Mouse (Mus musculus): Measurements from ENCODE around the gene Fblim1.

Gene Fblim1

GRCm38 (mm10) chr4:141539213-141539767, 66.6 kb downstream of the Fblim1 start:
- no peak for DNase-seq (ENCODE audit: low spot score)

- peak; percentile 91 for DNase-seq (ENCODE audit: low spot score)
Observed at GRCm38 (mm10) chr4:141538408-141539212, 67.3 kb downstream of the Fblim1 start, which contains the start of gene Spen. TSS of gene Spen (minus strand) at chr4:141538597.

GRCm38 (mm10) chr4:141537706-141538407, 68.0 kb downstream of the Fblim1 start:
- DNase-seq (ENCODE audit: low spot score) = peak; percentile 42

- peak; percentile 35 for DNase-seq (ENCODE audit: low spot score)
Observed at GRCm38 (mm10) chr4:141537226-141537610, 68.7 kb downstream of the Fblim1 start.

- peak; percentile 47 for DNase-seq (ENCODE audit: low spot score)
Observed at GRCm38 (mm10) chr4:141536291-141537225, 69.3 kb downstream of the Fblim1 start.

- DNase-seq (ENCODE audit: low spot score) = peak; percentile 60
Observed at GRCm38 (mm10) chr4:141534947-141535680, 70.8 kb downstream of the Fblim1 start.

- no peak for DNase-seq (ENCODE audit: low spot score)
Observed at GRCm38 (mm10) chr4:141530979-141531378, 74.9 kb downstream of the Fblim1 start.

GRCm38 (mm10) chr4:141528938-141529337, 77.0 kb downstream of the Fblim1 start:
- no peak for DNase-seq (ENCODE audit: low spot score)

GRCm38 (mm10) chr4:141526936-141527650, 78.8 kb downstream of the Fblim1 start:
- DNase-seq (ENCODE audit: low spot score) = no peak

Measured in c-Kit-positive CD71-positive TER-119-positive erythroid progenitor cells, embryonic 14.5 days (primary cell).